Mouse (Mus musculus) erythroid progenitor cell, adult 5-6 weeks (primary cell): ENCODE measurements around the gene Zbtb16. TPM values are rescaled to one million over a fixed set of nuclear protein-coding genes. Genes with fewer than 3 reads are reported as not detected.

ENCODE experiments used
- ATAC-seq: replicated peaks from 2 replicates; pipeline ENCODE4 v1.8.0; 2016; ENCODE audit warnings: moderate number of reproducible peaks, mild to moderate bottlenecking, moderate TSS enrichment, inconsistent platforms; ENCODE audit not compliant: poor library complexity, low FRiP score, severe bottlenecking
- total RNA-seq, 2 experiments: library from RNA; stranded (forward) in 1 of 2; stranded (reverse) in 1 of 2; fragments of 150-400 nt in 1 of 2; fragments of 186-747, 209-891 nt in 1 of 2; gene quantifications; 2 replicates each; pipeline versions ENCODE4 v1.2.3 to v1.2.4; 2015 to 2017; ENCODE audit warnings: low replicate concordance in 2 of 2

Zbtb16 gene
- total RNA-seq (2015; ENCODE audit: low replicate concordance) (under 0.01 TPM in 1 of 2 replicates, not detected in the other), total RNA-seq (2017; ENCODE audit: low replicate concordance) (0.13 and 0.76 TPM in 2 replicates)

DNA sequence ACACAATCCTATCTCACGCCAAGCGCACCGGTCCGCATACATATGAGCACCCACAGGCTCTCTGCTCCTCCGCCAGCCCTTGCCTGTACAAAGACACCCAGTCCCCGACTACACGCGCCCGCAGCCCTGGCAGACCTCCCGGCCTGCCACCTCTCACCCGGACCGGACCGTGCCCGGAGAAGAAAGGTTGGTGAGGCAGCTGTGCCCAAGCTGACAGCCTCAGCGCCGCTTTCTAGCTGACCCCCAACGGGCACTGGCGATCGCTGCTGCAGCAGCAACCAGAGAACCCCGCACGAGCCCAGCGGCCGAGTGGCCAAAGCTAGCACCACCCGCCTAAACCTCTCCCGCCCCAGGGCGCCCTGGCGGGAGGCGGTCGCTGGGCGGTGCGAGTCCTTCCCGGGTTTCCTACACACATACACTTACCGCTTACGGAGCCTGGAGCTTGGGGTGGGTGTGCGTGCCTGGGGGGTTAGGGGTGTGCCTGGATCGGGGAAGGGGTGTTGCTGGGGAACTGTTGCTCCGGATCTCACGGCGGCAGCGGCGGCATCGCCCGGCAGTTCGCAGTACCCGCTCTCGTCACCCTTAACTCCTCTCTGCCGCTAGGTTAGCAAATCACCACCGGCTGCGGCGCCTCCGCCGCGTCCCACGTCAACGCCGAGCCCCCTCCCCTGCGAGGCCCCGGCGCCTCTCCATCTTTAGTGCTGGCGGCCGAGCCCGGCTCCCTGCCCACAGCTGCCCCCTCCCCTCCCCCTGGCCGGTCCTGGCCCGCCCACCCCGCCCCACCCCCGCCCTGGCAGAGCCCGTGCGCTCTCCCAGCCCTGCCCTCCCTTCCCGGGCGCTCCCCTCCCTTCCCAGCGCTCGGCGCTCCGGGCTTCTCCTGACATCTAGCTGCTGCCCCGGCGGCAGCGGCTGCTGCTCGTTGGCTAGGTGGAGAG is at the start of gene Zbtb16:
Zbtb16 (minus strand) TSS at position 592 of the 935 bp plus-strand sequence.
- no peak for ATAC-seq

DNA sequence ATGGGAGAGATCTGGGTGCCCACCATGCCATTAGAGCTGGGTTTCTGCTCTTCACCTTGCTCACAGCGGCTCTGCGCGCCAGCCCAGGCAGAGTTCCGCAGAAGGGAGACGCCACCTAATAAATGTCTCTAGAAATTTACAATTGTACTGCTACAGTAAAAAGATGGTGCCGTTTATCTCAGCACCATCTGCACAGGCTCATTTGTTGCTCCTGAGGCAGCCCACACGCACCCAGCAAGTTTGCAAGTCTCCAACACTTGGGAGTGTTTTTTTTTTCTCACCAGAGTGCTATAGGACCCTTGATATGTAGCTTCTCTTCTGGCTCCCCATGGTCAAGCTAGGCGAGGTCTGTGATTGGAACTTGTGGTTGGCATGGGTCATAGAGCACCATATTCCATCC is 36.9 kb upstream of the Zbtb16 start:
- ATAC-seq: no peak

DNA sequence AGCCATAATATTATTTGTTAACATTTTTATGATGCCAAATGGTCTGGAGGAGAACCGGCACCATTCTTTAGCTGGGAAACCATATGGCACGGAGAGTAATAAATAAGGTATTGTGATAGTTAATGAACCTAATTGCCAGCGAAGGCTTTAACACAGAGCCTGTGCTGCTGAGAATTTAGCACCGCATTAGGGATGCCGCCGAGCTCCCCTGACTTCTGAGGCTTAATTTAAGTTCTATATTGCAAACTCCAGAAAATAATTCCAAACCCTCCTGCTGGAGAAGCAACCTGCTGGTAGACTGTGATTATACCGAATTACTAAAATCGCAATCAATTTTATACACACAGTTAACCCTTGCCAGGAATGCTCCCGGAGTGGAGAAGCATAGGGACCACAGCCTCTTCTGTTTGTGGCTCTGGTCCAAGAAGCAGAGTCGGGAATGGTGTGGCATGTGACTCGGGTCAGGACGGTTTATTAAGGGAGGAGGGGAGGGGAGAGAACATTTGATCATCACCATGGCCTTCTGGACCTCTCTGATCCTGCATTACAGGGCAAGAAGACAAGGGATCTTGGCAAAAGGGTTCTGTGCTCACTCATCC is 30.6 kb upstream of the Zbtb16 start:
- no peak for ATAC-seq

DNA sequence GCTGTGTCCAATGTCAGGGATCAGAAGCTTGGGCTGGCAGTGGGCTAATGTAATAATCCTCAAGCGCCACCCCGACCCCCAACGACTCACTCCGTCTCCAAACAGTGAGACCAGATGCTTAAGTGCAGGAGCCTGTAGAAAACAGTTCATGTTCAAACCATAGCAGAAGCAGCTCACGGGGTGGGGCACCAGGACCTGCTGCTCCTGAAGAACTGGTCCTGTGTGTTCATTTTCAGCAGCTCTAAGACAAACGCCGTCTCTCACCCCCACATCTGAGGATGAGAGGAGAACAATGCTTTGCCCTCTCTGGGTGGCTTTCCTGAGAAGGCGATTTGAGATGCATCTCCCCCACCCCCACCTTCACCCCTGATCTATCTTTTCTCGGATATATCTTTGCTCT is 29.2 kb upstream of the Zbtb16 start:
- no peak for ATAC-seq

DNA sequence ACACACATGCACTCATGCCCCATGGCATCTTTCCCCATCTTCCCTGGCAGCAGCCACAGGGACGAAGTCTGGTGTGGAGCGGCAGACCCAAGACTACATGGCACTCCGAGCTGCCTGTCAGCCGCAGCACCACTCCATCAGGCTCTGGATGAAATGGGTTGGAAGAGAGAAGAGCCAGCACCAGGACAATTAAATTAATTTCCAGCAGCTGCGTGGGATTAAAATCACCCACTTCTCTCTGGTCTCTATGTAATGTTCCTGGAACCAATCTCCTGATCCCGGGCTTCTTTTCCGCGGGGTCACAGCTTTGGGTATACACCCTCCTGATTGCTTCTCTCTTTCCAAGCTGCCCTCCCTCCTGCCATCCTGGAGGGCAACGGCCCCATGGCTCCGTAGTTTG is 25.5 kb upstream of the Zbtb16 start:
- ATAC-seq: no peak

DNA sequence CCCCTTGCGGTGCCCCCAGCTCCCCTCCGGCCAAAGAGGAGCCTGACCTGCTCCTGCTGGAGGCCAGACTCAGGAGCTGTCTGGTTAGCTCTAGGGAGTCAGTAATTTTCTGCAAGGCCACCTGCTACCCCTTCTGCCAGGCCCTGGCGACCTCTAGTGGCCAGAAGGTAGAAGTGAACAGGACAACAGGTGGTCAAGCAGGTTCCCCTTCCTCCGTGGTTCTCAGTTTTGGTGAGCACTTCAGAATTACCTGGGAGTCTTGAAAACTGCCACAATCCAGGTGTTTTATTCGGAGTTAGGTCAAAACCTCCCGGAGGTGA is 24.5 kb upstream of the Zbtb16 start:
- 0 out of 2 replicates have a peak, but pooled peaks have one; percentile 42 for ATAC-seq

DNA sequence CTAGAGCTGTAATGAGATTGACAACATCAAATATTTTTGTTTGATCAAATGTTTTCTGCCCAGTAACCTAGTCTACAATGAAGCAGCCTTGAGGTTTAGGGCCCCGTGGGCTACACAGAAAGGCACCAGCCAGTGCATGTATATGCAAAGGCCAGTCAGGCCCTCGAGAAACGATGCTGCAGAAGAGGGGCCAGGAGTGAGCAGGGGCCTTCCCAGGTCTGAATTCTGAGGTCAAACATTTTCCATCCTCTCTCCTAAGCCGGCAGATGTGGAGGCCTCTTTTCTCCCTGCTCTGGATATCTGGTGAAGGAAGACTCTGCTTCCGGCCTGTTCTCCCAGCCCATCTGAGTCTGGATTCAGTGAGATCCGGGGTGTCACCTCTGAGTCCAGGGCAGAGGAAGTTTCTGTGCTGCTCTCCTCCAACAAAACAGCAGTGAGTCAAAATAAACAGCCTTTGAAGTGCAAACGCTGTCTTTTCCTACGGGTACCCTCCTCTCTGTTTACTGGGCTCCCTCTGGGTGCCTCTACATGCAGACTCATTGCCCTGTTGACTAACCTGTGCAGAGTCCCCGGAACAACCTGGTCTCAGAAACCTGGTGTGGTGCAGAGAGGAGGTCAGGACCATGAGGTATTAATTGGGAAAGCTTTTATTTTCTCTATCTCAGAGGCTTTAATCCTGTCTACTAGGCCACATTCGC is 24.0 kb upstream of the Zbtb16 start:
- ATAC-seq: no peak

DNA sequence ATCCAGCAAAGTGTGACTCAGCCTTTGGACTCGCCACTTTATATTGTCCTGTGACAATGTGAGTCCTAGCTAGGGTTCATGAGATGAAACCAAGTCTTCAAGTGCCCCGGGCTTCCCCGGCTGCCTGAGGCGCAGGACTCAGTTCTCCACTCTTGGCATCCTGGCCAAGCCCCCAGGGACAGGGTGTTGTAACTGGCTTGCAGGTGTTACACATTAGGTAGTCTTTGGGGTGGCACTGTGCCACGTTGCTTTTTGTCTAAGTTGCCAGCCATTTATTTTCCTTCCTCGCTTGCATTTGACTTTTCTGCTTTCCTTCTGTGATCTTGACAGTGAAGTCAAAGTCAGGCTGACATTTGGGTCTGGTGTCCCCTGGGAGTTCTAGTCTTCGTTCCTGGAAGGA is 21.9 kb upstream of the Zbtb16 start:
- no peak for ATAC-seq

DNA sequence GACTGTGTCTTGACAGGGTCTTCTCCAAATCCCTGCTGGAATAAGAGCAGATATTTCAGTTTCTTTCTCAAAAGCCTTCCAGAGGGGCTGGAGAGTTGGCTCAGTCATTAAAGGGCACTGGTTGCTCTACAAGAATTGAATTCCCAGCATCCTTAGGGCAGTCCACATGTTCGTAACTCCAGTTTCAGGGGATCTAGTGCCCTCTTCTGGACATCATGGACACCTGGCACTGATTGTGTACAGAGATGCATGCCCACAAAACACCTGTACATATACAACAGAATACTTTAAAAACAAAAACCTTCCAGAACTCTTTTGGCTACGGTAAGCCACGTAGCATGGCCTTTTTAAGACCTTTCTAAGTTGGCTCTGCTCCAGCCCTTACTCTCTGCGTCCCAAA is 20.2 kb upstream of the Zbtb16 start:
- ATAC-seq: no peak

DNA sequence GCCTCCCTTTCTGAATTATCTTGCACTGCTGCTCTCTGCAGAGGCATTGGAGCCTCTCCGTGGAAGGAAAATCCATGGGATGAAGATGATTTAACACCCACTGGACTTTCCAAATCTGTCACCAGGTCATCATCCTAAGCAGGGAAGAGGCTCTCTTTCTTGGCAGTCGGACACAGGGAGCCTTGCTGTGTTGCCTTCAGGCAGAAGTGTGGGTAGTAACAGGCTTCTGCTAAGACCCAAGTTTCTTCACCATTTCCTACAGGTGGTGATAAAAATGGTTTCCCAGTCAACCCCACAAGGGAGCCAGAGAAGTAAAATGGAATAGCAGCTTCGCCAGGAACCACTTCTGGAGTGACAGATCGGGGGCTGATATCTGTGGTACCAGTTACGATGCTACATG is 13.5 kb upstream of the Zbtb16 start:
- no peak for ATAC-seq

DNA sequence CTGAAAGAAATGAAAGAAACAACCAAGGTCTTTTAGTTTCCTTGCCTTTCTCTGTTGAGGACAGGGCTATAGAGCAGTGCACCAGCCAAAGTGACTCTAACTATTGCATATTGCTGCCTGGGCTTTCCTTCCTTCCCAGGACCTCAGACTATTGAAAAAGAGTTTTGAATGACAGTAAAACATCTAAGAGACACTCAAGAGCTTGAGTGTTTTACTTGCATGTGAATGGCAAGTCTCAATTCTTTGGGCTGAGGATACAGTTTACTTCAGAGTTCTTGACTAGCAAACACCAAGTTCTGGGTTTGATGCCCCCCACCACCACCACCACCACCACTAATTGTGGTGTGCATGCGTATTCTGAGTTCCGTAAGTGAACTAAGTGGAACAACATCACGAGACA is 3.5 kb upstream of the Zbtb16 start:
- no peak for ATAC-seq

DNA sequence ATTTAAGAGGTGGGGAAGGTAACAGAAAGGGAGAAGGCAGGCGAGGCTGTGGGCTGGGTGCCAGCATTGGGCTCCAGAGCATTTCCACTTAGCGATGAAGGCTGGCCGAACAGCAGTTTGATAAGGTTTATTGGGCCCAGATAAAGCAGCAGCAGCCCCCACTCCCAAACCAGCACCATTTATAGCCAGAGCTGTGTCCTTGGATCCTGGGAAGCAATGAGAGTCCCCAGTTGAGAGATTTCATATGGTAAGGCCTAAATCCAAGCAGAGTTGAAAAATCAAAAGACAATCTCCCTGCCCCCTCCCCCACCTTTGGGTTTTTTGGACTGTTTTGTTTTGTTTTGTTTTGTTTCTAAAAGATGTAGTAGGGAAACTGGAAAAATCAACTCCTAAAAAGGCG is 2.3 kb upstream of the Zbtb16 start:
- ATAC-seq: no peak

DNA sequence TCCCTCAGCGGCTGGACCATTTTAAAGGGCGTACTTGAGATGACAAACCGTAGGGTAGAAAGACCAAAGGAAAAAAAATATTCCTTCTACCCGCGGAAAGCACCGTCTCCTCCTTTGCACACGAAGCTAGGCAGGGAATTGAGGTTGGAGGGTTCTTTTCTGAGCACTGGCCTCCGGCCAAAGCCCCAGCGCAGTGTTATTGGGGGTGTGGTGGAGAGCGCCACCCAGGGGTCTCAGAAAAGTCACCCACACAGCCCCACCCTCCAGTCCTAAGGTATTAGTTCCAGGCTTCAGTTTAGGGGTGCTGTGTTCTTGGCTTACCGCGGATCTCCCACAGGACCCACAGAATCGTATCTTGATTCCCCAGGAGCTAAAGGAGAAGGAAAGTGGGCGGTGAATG is 1.2 kb upstream of the Zbtb16 start:
- ATAC-seq: no peak

DNA sequence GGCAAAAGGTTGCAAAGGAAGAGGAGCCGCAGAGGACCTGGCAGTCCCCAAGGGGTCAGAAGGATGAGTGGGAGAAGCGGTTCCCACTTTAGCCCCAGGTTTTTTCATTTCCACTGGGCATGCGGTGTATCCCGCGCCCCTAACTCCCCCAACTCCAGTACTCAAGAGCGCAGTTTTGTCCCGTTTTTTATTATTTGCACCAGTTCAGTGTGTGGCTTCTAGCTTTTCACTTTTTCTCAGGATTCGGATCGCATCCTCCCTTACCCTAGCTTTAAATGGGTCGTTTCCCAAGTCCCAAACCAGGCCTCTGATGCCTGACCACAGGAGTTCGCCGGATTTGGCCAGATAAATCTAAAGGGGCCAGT is 526 bp upstream of the Zbtb16 start:
- ATAC-seq: no peak

DNA sequence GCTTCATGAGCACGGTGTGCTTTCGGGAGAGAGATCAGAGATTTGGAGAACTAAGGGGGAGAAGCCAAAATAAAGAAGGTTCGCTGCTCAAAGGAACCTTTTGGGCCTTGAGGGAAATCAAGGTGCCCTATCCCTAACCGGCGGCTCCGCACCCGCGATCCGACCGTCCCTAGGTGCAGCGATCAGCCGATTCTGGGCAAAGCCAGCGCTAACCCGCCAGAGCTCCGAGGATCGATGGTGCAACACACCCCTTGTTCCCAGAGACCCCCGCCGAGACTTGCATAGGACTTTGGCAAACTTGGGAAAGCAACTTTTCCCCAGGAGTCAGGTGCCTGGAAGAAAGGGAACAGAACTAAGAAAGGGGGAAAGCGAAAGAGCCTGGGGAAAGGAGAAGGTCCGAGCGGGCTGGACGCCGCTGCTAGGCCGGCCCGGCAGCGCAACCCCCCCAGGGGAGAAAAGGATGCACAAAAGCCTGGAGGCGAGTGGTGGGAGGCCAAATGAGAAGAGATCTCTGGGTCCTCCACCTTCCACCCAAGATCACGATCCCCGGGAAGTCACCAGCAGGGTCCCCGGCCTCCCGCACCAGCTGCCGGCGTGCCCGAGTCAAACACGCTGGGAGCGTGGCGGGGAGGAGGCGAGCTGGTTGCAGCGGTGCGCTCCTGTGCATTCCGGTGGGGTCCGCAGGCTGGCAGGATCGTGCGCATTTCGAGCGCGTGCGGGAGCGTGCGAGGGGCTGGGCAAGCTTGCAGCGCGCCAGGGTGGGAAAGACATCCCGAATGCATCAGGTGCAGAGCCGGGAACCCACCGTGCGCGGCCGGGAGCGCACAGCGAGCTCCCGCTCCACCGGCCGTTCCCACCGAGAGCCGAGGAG is 1.2 kb downstream of the Zbtb16 start:
- no peak for ATAC-seq

DNA sequence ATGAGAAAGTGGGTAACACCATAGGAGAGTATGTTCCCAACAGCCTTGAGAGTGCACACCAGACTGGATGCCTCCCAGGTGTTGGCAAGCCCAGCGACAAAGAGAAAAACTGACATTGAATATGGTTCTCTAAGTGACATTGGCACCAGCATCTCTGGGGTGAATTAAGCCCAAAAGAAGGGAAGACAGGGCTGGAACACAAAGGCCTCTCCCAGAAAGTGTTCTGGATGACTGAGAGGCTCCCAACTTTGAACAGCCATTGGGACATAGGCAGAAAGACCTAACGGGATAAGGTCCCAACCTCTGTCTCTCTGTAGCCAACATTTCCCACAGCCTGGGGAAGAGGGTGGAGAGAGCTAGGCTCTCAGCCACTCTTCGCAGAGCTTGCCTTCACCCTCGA is 2.0 kb downstream of the Zbtb16 start:
- no peak for ATAC-seq

DNA sequence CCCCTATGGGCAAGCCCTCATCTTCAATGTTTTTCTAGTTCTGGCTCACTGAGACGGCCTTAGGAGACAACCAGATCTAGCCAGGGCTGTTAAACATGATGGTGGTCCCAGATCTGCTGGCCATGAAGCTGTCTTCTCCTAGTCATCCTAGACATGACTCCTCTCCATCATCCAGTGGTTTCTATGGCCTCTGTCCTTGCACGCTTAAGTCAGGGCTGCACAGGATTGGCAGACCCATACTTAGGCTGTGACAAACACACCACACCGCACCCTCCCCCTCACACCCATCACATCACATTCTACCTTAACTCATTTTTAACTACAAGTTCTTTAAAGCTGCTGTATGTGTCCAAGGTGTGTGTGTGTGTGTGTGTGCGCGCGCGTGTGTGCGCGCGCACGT is 2.5 kb downstream of the Zbtb16 start:
- ATAC-seq: no peak

DNA sequence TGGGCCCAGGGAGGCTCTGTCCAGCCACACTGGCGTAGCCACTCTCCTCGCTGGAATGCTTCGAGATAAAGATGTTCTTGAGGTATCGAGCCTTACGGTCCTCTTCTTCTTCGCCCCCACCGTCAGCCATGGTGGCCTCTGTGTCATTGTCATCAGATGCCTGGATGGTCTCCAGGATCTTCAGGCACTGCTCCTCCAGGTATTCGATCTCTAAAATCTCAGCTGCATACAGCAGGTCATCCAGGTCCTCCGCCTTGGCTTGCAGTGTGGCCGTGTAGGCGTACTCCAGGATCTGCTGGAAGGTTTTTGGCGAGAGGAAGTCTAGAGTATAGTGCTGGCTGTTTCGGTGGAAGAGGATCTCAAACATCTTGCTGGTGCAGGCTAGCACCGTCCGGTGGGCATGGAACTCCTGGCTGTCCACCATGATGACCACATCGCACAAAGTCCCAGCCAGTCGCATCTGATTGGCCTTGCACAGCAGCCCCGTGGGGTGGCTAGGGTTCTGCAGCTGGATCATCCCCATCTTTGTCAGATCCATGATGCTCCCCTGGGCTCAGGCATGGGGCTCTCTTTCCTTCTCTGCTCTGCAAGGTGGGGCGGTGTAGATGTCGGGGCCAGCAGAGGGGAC is 3.4 kb downstream of the Zbtb16 start:
- no peak for ATAC-seq
